Mouse (Mus musculus) adrenal gland, adult 10 weeks (tissue): ENCODE data around the gene 4833420G17Rik. TPM values are rescaled to one million over a fixed set of nuclear protein-coding genes. Genes with fewer than 3 reads are reported as not detected.

ENCODE experiments used
- polyA plus RNA-seq: library from polyadenylated mRNA; stranded (reverse); fragments of 350-450 nt; fragmentation: Illumina TruSeq; extraction: RNeasy Lipid Tissue Mini Kit (QIAGEN cat#74804); gene quantifications from one replicate; pipeline ENCODE4 v1.2.3, GENCODE M21; 2014; ENCODE audit warnings: low read depth, low replicate concordance

The 4833420G17Rik gene
- 46.3 TPM for polyA plus RNA-seq

DNA sequence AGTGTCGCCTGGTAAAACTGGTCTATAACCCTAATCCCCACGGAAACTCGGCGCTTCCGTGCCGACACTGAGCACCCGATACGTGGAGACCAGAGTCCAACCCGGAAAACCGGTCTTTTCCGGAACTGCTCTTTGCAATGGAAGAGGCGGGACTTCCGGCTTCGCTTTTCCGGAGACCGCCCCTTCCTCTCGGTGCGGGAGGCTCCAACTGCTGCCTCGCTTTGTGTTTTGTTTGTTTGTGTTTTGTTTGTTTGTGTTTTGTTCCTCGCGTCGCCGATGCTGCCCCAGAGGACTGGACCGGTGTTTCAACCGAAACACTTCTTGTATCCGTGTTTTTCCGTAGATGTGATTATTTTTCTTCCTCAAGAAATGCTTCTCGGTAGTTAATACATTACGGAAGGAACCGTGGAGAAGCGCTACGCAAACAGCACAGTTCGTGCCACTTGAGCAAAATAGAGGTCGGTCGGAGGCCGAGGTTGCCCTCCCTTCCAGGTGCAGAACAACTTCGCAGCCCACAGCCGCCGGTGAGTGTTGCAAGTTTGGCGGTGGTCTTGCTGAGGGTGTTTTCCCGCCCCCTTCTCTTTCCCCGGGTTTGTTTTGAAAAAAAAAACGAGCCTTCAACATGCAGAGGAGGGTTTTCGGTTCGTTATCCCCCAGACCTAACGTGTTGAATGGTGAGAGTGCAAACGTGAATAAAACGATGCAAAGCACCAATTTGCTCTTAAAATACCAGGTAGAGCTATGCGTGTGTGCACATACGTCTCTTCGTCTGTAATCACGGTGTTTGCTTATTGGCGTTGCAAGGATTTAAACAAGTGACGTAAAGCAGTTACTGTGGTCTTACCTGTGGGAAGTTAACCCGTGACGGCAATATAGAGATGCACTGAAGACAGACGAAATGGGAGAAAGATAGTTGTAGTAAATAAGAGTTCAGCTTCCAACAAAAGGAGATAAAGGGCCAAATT lies at the start of gene 4833420G17Rik:
Gene 4833420G17Rik, plus strand, starts transcription at position 173 of the 965 bp plus-strand sequence.

GRCm38 (mm10) chr13:119487880-119488580 lies 25.5 kb downstream of the 4833420G17Rik start, which contains the start of the genes Tmem267 and 3110070M22Rik:
Tmem267 (plus strand) TSS chr13:119488039.
3110070M22Rik (minus strand) TSS chr13:119488383.

Other genes with a start within 250 kb of the 4833420G17Rik start
- 596 TPM for gene Paip1, start 34.2 kb upstream of the 4833420G17Rik start, polyA plus RNA-seq
- gene Tmem267, start 25.3 kb downstream of the 4833420G17Rik start, polyA plus RNA-seq: 67.2 TPM
- gene 3110070M22Rik, start 25.6 kb downstream of the 4833420G17Rik start, polyA plus RNA-seq: 1.3 TPM
- gene Ccl28, start 161.1 kb downstream of the 4833420G17Rik start, polyA plus RNA-seq: 2.6 TPM
- gene Hmgcs1, start 227.6 kb downstream of the 4833420G17Rik start, polyA plus RNA-seq: 511 TPM